Mouse (Mus musculus): Measurements from ENCODE around the gene Rbpj. TPM values are rescaled to one million over a fixed set of nuclear protein-coding genes. Genes with fewer than 3 reads are reported as not detected.
A peak's percentile ranks its signal among the peaks of the same experiment; 100 is the strongest.

Rbpj gene
- total and polyA plus RNA-seq, 2 experiments from 2014 or later: 12.6 to 22.0 TPM

DNA sequence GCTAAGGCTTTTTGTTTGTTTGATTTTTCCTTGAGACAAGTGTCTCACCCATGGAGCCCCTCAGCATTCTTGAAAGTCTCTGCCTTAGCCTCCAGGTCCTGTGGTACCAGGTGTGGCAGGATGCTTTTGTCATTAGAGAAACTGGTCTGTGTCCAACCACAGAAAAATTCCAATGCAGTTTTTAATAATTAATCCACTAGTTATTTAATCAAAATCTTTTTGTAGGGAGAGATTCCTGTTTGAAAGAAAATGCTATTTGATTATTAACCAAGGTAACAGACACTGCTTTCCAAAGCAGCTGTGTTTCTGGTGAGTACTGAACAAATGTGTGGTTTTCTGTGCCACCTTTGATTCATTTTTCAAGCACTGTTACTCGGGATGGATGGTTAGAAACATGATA is 190.6 kb downstream of the Rbpj start:
- Histone ChIP-seq H3K36me3 (replicated peaks; ENCODE audit: control insufficient read depth, insufficient read depth, low read length) (peaks cover 28% of the 10 kb centered on the region), H3K9me3 (replicated peaks; ENCODE audit: control insufficient read depth, low read length) (no peaks in the 10 kb centered on the region), H3K4me2 (ENCODE audit: low read depth, low read length) (no peak overlapping the region), H3K4me3 (ENCODE audit: low read depth, low read length) (no peak overlapping the region), H3K27ac (ENCODE audit: low read depth) (no peak overlapping the region), H3K9ac (replicated peaks; ENCODE audit: low read depth, low read length) (no peak overlapping the region), H3K4me1 (ENCODE audit: control insufficient read depth, insufficient read depth) (no peaks in the 10 kb centered on the region), H3K27me3 (ENCODE audit: control insufficient read depth, insufficient read depth, low read length) (no peaks in the 10 kb centered on the region)
- no peak for DNase-seq (ENCODE audit: low spot score)
- 37% methylated on average over 1 of the region's 1 CpGs for WGBS
- TF ChIP-seq EP300 (IDR thresholded peaks at IDR 0.05; ENCODE audit: low read depth): no peak
- no peak for ATAC-seq (ENCODE audit: insufficient read depth, low read depth)

DNA sequence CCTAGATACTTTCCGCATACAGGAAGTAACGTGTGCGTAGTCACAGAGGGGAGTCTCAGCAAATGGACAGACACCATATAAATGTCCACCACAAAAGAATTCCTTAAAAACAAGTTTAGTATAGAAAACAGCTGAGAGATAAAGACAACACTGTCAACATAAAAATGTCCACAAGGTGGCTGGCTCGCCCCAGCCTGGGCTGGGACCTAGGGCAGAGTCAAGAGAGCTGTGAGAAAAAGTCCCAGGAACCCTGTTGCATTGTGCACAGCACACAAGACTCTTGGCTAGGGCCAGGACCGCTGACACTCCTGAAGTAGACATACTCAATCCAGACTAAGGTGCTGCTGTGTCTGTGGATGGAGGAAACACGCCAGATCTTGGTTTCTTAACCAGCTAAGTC is 192.0 kb downstream of the Rbpj start:
- no peaks in the 10 kb centered on the region for H3K27me3 ChIP-seq (ENCODE audit: control insufficient read depth, insufficient read depth, low read length)
- no peak overlapping the region for H3K27ac ChIP-seq (ENCODE audit: low read depth)
- no peak overlapping the region for H3K9ac ChIP-seq (replicated peaks; ENCODE audit: low read depth, low read length)
- peak; percentile 55; the same call in 1 of the 2 replicates for ATAC-seq (ENCODE audit: insufficient read depth, low read depth)
- TF ChIP-seq CTCF (IDR thresholded peaks at IDR 0.05; ENCODE audit: low read depth): peak; percentile 59
- TF ChIP-seq EP300 (IDR thresholded peaks at IDR 0.05; ENCODE audit: low read depth): no peak
- 82% methylated on average over 6 of the region's 6 CpGs for WGBS
- H3K4me3 ChIP-seq (ENCODE audit: low read depth, low read length): no peak overlapping the region
- peak; percentile 20 for DNase-seq (ENCODE audit: low spot score)
- peaks cover 17% of the 10 kb centered on the region; the same call in 1 of the 2 replicates for H3K36me3 ChIP-seq (replicated peaks; ENCODE audit: control insufficient read depth, insufficient read depth, low read length)
- no peaks in the 10 kb centered on the region for H3K9me3 ChIP-seq (replicated peaks; ENCODE audit: control insufficient read depth, low read length)
- H3K4me1 ChIP-seq (ENCODE audit: control insufficient read depth, insufficient read depth): no peaks in the 10 kb centered on the region
- no peak overlapping the region for H3K4me2 ChIP-seq (ENCODE audit: low read depth, low read length)

DNA sequence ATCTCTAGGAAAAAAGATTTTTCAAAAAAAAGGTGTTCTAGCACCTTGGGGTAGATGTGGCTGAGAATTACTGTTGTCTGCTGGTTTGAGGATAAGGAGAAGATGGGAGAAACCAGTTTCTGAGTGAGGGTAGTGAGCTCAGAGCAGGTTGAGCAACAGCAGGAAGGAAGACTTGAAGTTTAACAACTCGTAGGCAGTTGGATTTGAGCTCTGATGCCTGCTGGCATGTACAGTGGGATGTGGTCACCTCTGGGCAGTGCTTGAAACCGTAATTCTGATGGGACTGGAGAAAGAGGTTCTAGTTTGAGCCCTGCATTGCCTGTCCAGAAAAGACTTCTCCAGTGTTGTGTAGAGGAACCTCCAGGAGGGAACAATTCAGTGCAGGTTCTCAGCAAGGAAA is 195.6 kb downstream of the Rbpj start:
- Histone ChIP-seq H3K36me3 (replicated peaks; ENCODE audit: control insufficient read depth, insufficient read depth, low read length) (peaks cover 11% of the 10 kb centered on the region; the same call in 1 of the 2 replicates), H3K9ac (replicated peaks; ENCODE audit: low read depth, low read length) (no peak overlapping the region), H3K27me3 (ENCODE audit: control insufficient read depth, insufficient read depth, low read length) (no peaks in the 10 kb centered on the region), H3K27ac (ENCODE audit: low read depth) (no peak overlapping the region), H3K4me2 (ENCODE audit: low read depth, low read length) (no peak overlapping the region), H3K9me3 (replicated peaks; ENCODE audit: control insufficient read depth, low read length) (no peaks in the 10 kb centered on the region), H3K4me3 (ENCODE audit: low read depth, low read length) (no peak overlapping the region), H3K4me1 (ENCODE audit: control insufficient read depth, insufficient read depth) (no peaks in the 10 kb centered on the region)
- no peak for ATAC-seq (ENCODE audit: insufficient read depth, low read depth)
- 71% methylated on average over 2 of the region's 2 CpGs for WGBS
- no peak for DNase-seq (ENCODE audit: low spot score)
- TF ChIP-seq CTCF (IDR thresholded peaks at IDR 0.05; ENCODE audit: low read depth) (no peak), EP300 (IDR thresholded peaks at IDR 0.05; ENCODE audit: low read depth) (no peak)

DNA sequence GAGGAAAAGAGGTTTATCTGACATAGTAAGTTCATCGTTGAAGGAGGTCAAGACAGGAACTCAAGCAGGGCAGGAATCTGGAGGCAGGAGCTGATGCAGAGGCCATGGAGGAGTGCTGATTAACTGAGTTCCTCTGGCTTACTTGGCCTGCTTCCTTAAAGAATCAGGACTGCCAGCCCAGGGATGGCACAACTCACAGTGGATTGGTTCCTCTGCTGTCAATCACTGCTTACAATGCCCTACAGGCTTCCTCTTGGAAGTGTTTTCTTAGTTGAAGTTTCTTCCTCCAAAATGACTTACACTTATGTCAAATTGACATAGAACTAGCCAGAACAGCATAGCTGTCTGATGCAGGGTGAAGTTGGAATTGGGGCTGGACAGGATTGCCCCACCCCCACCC is 196.5 kb downstream of the Rbpj start:
- Histone ChIP-seq H3K9ac (replicated peaks; ENCODE audit: low read depth, low read length) (no peak overlapping the region), H3K4me2 (ENCODE audit: low read depth, low read length) (no peak overlapping the region), H3K27ac (ENCODE audit: low read depth) (no peak overlapping the region), H3K4me3 (ENCODE audit: low read depth, low read length) (no peak overlapping the region), H3K9me3 (replicated peaks; ENCODE audit: control insufficient read depth, low read length) (no peaks in the 10 kb centered on the region), H3K36me3 (replicated peaks; ENCODE audit: control insufficient read depth, insufficient read depth, low read length) (peaks cover 3% of the 10 kb centered on the region; the same call in 1 of the 2 replicates), H3K4me1 (ENCODE audit: control insufficient read depth, insufficient read depth) (no peaks in the 10 kb centered on the region), H3K27me3 (ENCODE audit: control insufficient read depth, insufficient read depth, low read length) (no peaks in the 10 kb centered on the region)
- DNase-seq (ENCODE audit: low spot score): no peak
- ATAC-seq (ENCODE audit: insufficient read depth, low read depth): no peak
- TF ChIP-seq CTCF (IDR thresholded peaks at IDR 0.05; ENCODE audit: low read depth): no peak
- no peak for TF ChIP-seq EP300 (IDR thresholded peaks at IDR 0.05; ENCODE audit: low read depth)
- 14% methylated on average over 1 of the region's 1 CpGs for WGBS

DNA sequence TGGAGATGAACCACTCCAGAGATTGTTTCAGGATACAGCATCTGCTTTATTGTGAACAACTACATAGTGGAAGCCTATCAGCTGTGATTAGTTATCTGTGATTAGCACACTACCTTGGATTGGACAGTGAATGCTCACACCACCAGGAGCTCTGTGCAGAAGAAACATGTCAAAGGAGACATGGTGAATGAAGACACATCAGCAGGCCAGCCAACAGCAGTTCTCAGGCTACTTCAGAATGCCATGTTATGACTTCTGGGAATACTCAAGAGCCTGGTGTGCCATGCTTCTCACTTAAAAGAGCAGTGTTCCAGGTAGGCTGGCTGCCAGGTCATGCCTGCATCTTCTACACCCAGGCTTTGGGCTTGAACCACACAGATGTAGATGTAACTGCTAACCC is 197.7 kb downstream of the Rbpj start:
- Histone ChIP-seq H3K9ac (replicated peaks; ENCODE audit: low read depth, low read length) (no peak overlapping the region), H3K36me3 (replicated peaks; ENCODE audit: control insufficient read depth, insufficient read depth, low read length) (no peaks in the 10 kb centered on the region), H3K4me2 (ENCODE audit: low read depth, low read length) (no peak overlapping the region), H3K4me1 (ENCODE audit: control insufficient read depth, insufficient read depth) (no peaks in the 10 kb centered on the region), H3K27ac (ENCODE audit: low read depth) (no peak overlapping the region), H3K27me3 (ENCODE audit: control insufficient read depth, insufficient read depth, low read length) (no peaks in the 10 kb centered on the region), H3K9me3 (replicated peaks; ENCODE audit: control insufficient read depth, low read length) (no peaks in the 10 kb centered on the region), H3K4me3 (ENCODE audit: low read depth, low read length) (no peak overlapping the region)
- TF ChIP-seq CTCF (IDR thresholded peaks at IDR 0.05; ENCODE audit: low read depth) (no peak), EP300 (IDR thresholded peaks at IDR 0.05; ENCODE audit: low read depth) (no peak)
- ATAC-seq (ENCODE audit: insufficient read depth, low read depth) (no peak), DNase-seq (ENCODE audit: low spot score) (no peak)

DNA sequence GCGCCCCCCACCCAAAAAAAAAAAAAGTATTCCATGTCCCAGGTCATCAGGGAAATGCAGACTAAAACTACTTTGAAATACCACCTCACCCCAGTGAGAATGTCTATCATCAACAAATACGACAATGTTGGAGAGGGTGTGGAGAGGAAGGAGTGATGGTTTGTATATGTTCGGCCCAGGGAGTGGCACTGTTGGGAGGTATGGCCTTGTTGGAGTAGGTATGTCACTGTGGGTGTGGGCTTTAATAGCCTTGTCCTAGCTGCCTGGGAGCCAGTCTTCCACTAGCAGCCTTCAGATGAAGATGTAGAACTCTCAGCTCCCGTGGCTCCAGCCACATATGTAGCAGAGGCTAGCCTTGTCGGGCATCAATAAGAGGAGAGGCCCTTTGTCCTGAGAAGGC is 202.1 kb downstream of the Rbpj start:
- TF ChIP-seq EP300 (IDR thresholded peaks at IDR 0.05; ENCODE audit: low read depth): no peak
- no peak for TF ChIP-seq CTCF (IDR thresholded peaks at IDR 0.05; ENCODE audit: low read depth)
- no peak overlapping the region for H3K4me2 ChIP-seq (ENCODE audit: low read depth, low read length)
- H3K27me3 ChIP-seq (ENCODE audit: control insufficient read depth, insufficient read depth, low read length): no peaks in the 10 kb centered on the region
- WGBS: 71% methylated on average over 5 of the region's 5 CpGs
- no peak overlapping the region for H3K27ac ChIP-seq (ENCODE audit: low read depth)
- ATAC-seq (ENCODE audit: insufficient read depth, low read depth) (no peak), DNase-seq (ENCODE audit: low spot score) (no peak)
- no peak overlapping the region for H3K4me3 ChIP-seq (ENCODE audit: low read depth, low read length)
- no peaks in the 10 kb centered on the region for H3K36me3 ChIP-seq (replicated peaks; ENCODE audit: control insufficient read depth, insufficient read depth, low read length)
- H3K4me1 ChIP-seq (ENCODE audit: control insufficient read depth, insufficient read depth): no peaks in the 10 kb centered on the region
- no peaks in the 10 kb centered on the region for H3K9me3 ChIP-seq (replicated peaks; ENCODE audit: control insufficient read depth, low read length)
- H3K9ac ChIP-seq (replicated peaks; ENCODE audit: low read depth, low read length): no peak overlapping the region
